18 mouse cellular contexts compared by ENCODE assay signal in the genomic region with DNA sequence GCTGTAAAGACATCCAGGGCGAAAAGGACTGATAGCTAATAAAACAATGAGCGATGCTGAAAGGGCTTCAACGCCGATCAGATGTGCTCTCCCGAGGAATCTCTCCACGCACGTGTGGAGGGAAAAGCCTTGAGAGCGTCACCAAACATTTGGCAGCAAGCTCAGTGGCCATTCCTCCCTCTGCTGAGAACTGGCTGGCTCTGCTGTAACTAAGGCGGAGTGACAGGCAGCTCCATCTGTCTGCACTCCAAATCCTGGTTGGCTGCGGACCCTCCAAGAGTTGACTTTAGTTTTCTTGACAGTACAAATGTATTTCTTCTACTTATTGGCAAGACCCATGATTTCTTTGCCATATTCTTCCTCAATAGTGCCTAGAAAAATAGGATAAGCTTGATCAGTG.
A peak's percentile ranks its signal among the peaks of the same experiment; 100 is the strongest.
DNase-seq lines count a peak whose midpoint lies in the region; ATAC-seq and TF ChIP-seq lines count a peak whose summit lies in the region.
"Had no signal": no experiment of that assay in that cellular context is flagged by ENCODE, and none has a peak within 500 bp of the region (broad histone marks: within the 10 kb centered on the region; RNA-seq: fewer than 3 reads in every experiment).

No protein-coding gene starts in this region.

- H3K4me1 ChIP-seq in embryonic facial prominence, embryonic 14.5 days (ENCODE audit: control insufficient read depth, insufficient read depth, low read length) = peaks cover 23% of the 10 kb centered on the region
- peaks cover 8% of the 10 kb centered on the region for H3K4me1 ChIP-seq in embryonic facial prominence, embryonic 10.5 days
- H3K4me1 ChIP-seq in midbrain, postnatal 0 days (ENCODE audit: insufficient read depth, low read length) = no peaks in the 10 kb centered on the region
- no peaks in the 10 kb centered on the region for H3K4me1 ChIP-seq in midbrain, embryonic 13.5 days (replicated peaks)
- H3K4me1 ChIP-seq: liver, embryonic 15.5 days; midbrain, embryonic 10.5 days had no signal

- H3K9me3 ChIP-seq in embryonic facial prominence, embryonic 14.5 days (ENCODE audit: control insufficient read depth, low read length) = no peaks in the 10 kb centered on the region
- H3K9me3 ChIP-seq in embryonic facial prominence, embryonic 10.5 days = no peaks in the 10 kb centered on the region
- H3K9me3 ChIP-seq in midbrain, postnatal 0 days (ENCODE audit: low read length) = no peaks in the 10 kb centered on the region
- no peaks in the 10 kb centered on the region for H3K9me3 ChIP-seq in midbrain, embryonic 13.5 days
- H3K9me3 ChIP-seq: hindbrain, embryonic 13.5 days; liver, embryonic 15.5 days; midbrain, embryonic 10.5 days had no signal

- TF ChIP-seq CTCF in midbrain, postnatal 0 days (IDR thresholded peaks at IDR 0.05) = no peak

- intact Hi-C loops in heart, postnatal 10 days (cut with DNase I) = no loop called here

- peak; percentile 88 for DNase-seq in embryonic facial prominence, embryonic 14.5 days (ENCODE audit: low spot score)
- no peak for DNase-seq in embryonic facial prominence, embryonic 10.5 days (ENCODE audit: low spot score)
- DNase-seq in heart, postnatal 10 days = peak; percentile 47 to 50
- no peak for DNase-seq in heart, adult 11 months
- DNase-seq in midbrain, postnatal 0 days (ENCODE audit: low spot score) = peak; percentile 55
- peak; percentile 26 for DNase-seq in right cerebral cortex, postnatal 14 days
- DNase-seq in embryo, embryonic 9.5 days (ENCODE audit: extremely low spot score) = no peak
- DNase-seq: cerebellum, adult 11 months; retina, postnatal 1 day; thymus, adult 2 months had no signal

- no peak overlapping the region for H3K4me2 ChIP-seq in embryonic facial prominence, embryonic 14.5 days (ENCODE audit: low read depth, low read length)
- no peak overlapping the region for H3K4me2 ChIP-seq in midbrain, postnatal 0 days (ENCODE audit: low read depth, low read length, poor library complexity, severe bottlenecking)
- H3K4me2 ChIP-seq in midbrain, embryonic 13.5 days (replicated peaks) = no peak overlapping the region
- H3K4me2 ChIP-seq: hindbrain, embryonic 13.5 days; liver, embryonic 15.5 days had no signal

- peak; percentile 64; the same call in 1 of the 2 replicates for ATAC-seq in embryonic facial prominence, embryonic 14.5 days (ENCODE audit: low read depth)
- no peak for ATAC-seq in midbrain, postnatal 0 days (ENCODE audit: low FRiP score)
- no peak for ATAC-seq in midbrain, embryonic 13.5 days
- ATAC-seq: activated CD4-positive, CD25-positive, alpha-beta regulatory T cell, adult 4 months; intestine, embryonic 16.5 days had no signal

- no peaks in the 10 kb centered on the region for H3K27me3 ChIP-seq in embryonic facial prominence, embryonic 14.5 days (replicated peaks; ENCODE audit: control insufficient read depth, insufficient read depth, low read length)
- no peaks in the 10 kb centered on the region for H3K27me3 ChIP-seq in embryonic facial prominence, embryonic 10.5 days (replicated peaks; ENCODE audit: low read depth, poor library complexity, severe bottlenecking)
- H3K27me3 ChIP-seq in midbrain, postnatal 0 days (ENCODE audit: insufficient read depth, low read length) = no peaks in the 10 kb centered on the region
- H3K27me3 ChIP-seq in midbrain, embryonic 13.5 days = no peaks in the 10 kb centered on the region
- H3K27me3 ChIP-seq: hindbrain, embryonic 13.5 days; liver, embryonic 15.5 days had no signal

- 50% methylated on average over 10 of the region's 10 CpGs for WGBS in embryonic facial prominence, embryonic 14.5 days
- 78% methylated on average over 10 of the region's 10 CpGs for WGBS in embryonic facial prominence, embryonic 10.5 days
- WGBS in midbrain, postnatal 0 days = 82% methylated on average over 10 of the region's 10 CpGs
- WGBS in midbrain, embryonic 13.5 days = 91% methylated on average over 10 of the region's 10 CpGs

- no peaks in the 10 kb centered on the region for H3K36me3 ChIP-seq in embryonic facial prominence, embryonic 14.5 days (ENCODE audit: control insufficient read depth, insufficient read depth, low read length)
- no peaks in the 10 kb centered on the region for H3K36me3 ChIP-seq in embryonic facial prominence, embryonic 10.5 days (replicated peaks)
- H3K36me3 ChIP-seq in midbrain, postnatal 0 days (ENCODE audit: insufficient read depth, low read length) = no peaks in the 10 kb centered on the region
- H3K36me3 ChIP-seq in midbrain, embryonic 13.5 days = no peaks in the 10 kb centered on the region
- H3K36me3 ChIP-seq: hindbrain, embryonic 13.5 days; liver, embryonic 15.5 days; midbrain, embryonic 10.5 days had no signal

- no peak overlapping the region for H3K4me3 ChIP-seq in embryonic facial prominence, embryonic 14.5 days (ENCODE audit: low read depth, low read length)
- no peak overlapping the region for H3K4me3 ChIP-seq in embryonic facial prominence, embryonic 10.5 days
- no peak overlapping the region for H3K4me3 ChIP-seq in midbrain, postnatal 0 days (ENCODE audit: low read depth, low read length)
- no peak overlapping the region for H3K4me3 ChIP-seq in midbrain, embryonic 13.5 days (replicated peaks)
- H3K4me3 ChIP-seq: hindbrain, embryonic 13.5 days; liver, embryonic 15.5 days; midbrain, embryonic 10.5 days; myocyte had no signal

- no peak overlapping the region for H3K27ac ChIP-seq in embryonic facial prominence, embryonic 14.5 days (replicated peaks; ENCODE audit: low read depth, low read length)
- H3K27ac ChIP-seq in embryonic facial prominence, embryonic 10.5 days (replicated peaks) = no peak overlapping the region
- H3K27ac ChIP-seq in midbrain, postnatal 0 days (ENCODE audit: low read depth, low read length) = no peak overlapping the region
- H3K27ac ChIP-seq in midbrain, embryonic 13.5 days = no peak overlapping the region
- H3K27ac ChIP-seq: hindbrain, embryonic 13.5 days; kidney, postnatal 0 days; liver, embryonic 15.5 days; midbrain, embryonic 10.5 days had no signal

- H3K9ac ChIP-seq in embryonic facial prominence, embryonic 14.5 days (ENCODE audit: low read depth, low read length) = no peak overlapping the region
- H3K9ac ChIP-seq in midbrain, postnatal 0 days (replicated peaks; ENCODE audit: low read length, poor library complexity, severe bottlenecking) = no peak overlapping the region
- no peak overlapping the region for H3K9ac ChIP-seq in midbrain, embryonic 13.5 days (replicated peaks)
- H3K9ac ChIP-seq: hindbrain, embryonic 13.5 days; liver, embryonic 15.5 days had no signal

Comparison
In these comparisons a context has a peak if more than half of its experiments do, and no peak if none do; other contexts are left out.
1. DNase-seq: peak in embryonic facial prominence, embryonic 14.5 days (single experiment), heart, postnatal 10 days (2 of 2), midbrain, postnatal 0 days (single experiment) and right cerebral cortex, postnatal 14 days (single experiment); none in embryonic facial prominence, embryonic 10.5 days (single experiment), heart, adult 11 months (single experiment) and embryo, embryonic 9.5 days (single experiment).